Mouse (Mus musculus) spleen, adult 2 months (tissue): Measurements from ENCODE around the gene Tm9sf2.

ENCODE experiments used
- CTCF ChIP-seq: fragments of 200-500 bp; IDR thresholded peaks from 2 replicates; pipeline ENCODE4 v1.5.1; 2011; ENCODE audit warnings: mild to moderate bottlenecking, inconsistent platforms; ENCODE audit not compliant: insufficient read depth, insufficient read length, insufficient replicate concordance; ENCODE audit errors: extremely low read depth
- POLR2A ChIP-seq: fragments of 200-500 bp; IDR thresholded peaks from 2 replicates; pipeline ENCODE4 v1.6.1; 2011; ENCODE audit warnings: low read depth, low read length, inconsistent platforms

- TF ChIP-seq POLR2A (peak; percentile 73), CTCF (no peak)
These were observed 2.0 kb upstream of the Tm9sf2 start for GRCm38 (mm10) chr14:122104881-122105280.
